Mouse (Mus musculus) cerebellum, adult 8-10 months (tissue): ENCODE measurements around the gene Lancl3.

Experiments used
- DNase-seq: peaks from one replicate; pipeline ENCODE4 v3.0.0; 2022

Gene Lancl3

DNA sequence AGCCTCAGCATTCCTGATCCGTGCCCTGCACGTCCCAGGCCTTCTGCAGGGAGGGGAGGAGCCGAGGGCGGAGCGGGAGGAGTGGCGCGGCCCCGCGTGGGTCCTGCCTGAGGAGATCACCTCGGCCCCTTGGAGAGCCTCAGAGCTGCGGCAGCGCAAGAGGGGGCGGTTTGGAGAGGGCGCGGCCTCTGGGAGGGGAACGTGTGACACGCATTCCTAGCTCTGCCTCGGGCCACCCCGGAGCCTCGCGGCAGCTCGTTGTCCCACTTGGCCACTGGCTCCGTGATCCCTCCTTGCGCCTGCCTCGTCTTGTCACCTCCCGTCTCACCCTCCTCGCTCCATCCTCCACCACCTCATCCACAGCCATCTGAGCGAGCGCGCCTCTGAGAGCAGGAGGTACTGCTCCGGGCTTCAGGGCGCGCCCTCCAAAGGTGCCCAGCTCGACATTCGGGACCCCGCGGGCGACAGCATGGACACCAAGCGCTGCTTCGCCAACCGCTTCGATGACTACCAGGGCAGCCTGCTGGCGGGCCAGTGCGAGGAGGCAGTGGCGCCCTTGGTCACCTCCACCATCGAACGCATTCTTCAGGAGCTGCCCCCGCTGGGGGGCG lies at the start of gene Lancl3:
TSS of gene Lancl3 (plus strand) at position 142 of the 611 bp plus-strand sequence.
- DNase-seq: peak; percentile 59

DNA sequence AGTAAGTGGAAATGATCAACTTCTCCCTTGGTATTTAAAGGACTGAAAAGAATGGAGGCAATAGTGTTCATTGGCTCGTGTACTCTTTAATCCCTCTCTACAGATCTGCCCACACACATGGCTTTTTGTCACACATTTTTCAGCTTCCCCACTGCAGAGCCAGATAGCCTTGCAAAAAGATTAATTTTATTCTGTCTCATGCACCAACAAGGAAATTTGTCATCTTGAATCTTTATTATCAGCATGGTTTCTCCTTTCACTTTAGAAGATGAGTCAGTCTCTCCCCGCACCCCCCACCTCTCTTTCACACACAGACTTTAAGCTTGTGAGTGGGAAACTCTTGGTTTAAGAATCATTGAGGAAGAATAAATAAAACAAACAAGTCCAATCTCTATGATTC lies 20.7 kb upstream of the Lancl3 start:
- no peak for DNase-seq

DNA sequence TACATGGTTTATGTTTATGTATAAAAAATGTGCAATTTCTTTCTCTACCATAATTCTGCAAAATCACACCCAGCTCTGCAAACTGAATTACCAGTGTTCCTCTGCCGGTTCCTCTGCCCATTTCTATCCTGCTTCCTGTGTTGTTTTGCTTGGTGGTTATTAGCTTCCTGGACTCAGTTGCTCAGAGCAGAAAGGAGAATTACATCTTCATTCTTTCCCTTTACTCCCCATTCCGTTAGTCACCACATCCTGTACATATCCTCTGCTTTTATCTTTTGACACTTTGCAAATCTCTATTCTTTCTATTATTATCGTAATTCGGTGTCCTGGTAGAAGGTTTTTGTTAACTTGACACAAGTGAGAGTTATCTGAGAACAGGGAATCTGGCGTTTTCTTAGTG lies 18.1 kb upstream of the Lancl3 start:
- DNase-seq: no peak

DNA sequence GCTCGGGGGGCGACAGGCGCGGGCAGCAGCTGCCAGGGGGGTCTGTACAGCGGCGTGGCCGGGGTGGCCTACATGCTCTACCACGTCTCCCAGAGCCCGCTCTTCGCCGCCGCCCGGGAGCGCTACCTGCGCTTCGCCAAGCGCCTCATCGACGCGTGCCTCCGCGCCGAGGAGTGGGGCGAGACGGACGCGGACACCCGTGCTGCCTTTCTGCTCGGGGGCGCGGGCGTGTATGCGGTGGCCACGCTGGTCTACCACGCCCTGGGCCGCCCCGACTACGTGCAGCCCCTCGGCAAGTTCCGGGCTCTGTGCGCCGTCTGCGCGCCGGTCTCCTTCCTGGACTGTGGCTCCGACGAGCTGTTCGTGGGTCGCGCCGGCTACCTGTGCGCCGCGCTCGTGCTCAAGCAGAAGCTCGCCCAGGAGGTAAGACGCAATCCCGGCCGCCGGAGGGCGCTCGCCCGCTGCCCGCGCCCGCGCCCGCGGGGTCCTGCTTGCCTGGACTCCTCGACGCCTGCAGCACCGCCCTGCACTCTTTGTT lies 747 bp downstream of the Lancl3 start:
- DNase-seq: peak; percentile 65

DNA sequence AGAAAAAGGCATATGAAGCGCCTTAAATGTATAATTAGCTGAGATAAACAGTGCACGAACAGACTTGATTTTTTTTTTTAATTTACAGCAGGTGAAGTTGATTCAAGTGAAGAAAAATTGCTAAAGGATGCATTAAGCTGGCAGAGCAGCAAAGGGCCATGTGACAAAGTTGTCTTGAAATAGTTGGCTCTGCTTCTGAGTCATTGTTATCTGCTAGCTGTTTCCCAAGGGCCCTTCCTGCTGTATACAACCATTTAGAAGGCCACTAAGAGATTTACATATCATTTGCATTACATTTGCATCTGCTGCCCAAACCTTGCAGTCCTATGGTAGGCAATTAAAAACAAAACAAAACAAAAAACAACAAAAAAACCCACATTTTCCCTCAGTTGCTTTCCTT lies 2.3 kb downstream of the Lancl3 start:
- DNase-seq: no peak

DNA sequence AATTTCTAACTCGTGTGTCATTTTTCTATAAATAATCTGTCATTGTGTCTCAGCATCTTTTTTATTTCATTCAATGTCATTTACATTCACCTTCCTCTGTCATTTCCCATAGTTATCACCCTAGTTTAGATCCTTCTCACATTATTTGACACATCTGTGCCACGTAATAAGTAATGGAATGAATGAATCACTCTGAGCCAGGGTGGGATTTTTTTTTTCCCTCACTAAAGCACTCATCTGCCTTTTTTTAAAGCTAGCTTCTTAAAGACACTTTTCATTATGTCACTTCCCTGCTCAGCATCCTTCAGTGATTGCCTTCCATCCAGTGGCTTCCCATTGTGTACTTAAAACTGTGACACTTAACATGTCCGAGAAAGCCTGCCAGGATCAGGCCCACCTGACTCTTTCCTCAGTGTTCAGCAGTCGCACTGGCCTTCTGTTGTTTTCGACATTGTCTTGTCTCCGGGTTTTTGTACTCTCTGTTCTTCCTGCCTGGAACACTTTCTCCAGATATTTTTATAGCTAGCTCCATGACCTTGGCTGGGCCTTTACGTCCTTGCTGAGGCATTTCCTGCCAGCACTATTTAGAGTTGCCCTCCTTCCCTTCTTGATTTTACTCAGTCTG lies 3.2 kb downstream of the Lancl3 start:
- no peak for DNase-seq

DNA sequence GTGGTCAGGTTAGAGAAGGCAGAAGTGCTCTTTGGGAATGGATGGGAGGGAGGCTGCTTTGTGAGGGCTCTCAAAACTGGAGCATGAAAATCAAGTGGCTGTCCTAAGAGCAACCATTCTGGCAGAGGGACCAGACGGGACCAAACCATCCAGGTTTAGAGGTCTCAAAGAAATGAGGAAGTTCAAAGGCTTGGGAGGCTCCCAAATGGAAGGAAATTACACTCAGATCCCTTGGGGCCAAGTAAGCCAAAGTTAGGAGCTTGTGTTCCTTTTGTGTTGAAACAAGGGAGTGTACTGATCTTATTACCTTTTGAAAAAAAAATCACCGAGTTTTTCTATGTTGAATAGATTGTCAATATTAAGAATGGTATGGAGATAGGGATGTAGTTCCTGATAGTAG lies 5.4 kb downstream of the Lancl3 start:
- no peak for DNase-seq

DNA sequence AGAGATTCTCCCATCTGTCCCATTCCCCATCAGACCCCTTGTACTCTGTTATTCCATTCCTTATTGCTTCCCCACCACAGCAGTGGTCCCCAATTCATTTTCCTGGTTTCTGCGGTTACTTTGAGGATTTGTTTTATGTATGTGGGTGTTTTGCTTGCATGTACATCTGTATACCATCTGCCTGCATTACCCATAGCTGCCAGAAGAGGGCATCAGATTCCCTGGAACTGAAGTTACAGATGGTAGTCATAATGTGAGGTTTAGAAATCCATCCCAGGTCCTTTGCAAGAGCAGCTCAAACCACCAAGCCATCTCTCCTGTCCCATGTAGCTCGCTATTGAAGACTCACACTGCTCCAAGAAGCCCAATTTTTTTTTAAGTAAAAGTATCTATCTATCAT lies 16.5 kb downstream of the Lancl3 start:
- DNase-seq: no peak

DNA sequence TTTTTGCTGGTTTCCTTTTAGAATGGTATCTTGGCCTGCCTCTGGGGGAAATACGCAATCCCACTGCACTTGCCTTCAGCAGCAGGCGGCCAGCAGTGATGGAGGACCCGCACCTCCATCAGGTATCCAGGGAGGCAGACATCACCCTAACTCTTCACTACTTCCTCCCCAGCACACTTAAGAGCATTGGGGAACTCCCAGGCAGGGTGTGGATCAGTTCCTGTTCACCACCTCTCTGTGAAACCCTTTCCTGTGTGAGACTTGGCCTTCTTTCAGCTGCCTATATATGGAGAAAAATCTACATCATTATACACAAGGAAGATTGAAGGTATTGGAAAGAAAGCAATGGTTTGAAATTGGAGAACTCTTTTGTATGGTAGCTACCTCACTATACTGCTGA lies 19.9 kb downstream of the Lancl3 start:
- DNase-seq: no peak

DNA sequence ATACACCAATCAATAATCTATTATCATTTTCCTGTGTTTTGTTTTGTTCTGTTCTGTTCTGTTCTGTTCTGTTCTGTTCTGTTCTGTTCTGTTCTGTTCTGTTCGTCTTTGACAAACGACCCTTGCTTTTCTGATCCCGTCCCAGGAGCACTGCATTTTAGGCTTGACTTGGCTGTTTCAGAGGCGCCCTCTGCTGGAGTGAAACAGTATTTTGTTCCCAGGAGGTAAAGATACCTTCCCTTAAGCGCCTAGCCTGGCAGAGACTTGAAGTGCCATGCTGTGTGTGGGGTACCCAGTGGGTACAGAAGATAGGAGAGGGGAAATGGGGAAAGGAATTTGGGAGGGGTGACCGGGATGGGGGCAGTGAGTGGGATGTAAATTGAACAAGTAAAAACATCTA lies 21.5 kb downstream of the Lancl3 start:
- DNase-seq: no peak

DNA sequence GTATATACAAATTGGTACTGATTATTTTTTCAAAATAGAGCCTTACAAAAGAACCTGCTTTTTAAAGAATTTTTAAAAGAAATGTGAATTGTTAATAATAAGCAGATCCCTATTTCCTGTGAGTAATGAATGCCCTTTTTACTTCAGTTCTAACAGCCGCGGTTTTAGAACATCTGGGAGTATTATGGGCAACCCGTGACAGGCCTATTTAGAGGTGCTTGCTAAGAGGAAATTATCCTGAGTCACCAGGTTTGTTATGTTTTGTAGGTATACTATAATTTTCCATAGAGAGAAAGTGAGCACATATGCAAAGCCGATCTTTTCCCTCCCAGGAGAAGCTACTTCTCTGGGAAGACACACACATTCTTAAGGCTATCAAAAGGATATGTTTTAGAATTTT lies 22.0 kb downstream of the Lancl3 start:
- DNase-seq: no peak

DNA sequence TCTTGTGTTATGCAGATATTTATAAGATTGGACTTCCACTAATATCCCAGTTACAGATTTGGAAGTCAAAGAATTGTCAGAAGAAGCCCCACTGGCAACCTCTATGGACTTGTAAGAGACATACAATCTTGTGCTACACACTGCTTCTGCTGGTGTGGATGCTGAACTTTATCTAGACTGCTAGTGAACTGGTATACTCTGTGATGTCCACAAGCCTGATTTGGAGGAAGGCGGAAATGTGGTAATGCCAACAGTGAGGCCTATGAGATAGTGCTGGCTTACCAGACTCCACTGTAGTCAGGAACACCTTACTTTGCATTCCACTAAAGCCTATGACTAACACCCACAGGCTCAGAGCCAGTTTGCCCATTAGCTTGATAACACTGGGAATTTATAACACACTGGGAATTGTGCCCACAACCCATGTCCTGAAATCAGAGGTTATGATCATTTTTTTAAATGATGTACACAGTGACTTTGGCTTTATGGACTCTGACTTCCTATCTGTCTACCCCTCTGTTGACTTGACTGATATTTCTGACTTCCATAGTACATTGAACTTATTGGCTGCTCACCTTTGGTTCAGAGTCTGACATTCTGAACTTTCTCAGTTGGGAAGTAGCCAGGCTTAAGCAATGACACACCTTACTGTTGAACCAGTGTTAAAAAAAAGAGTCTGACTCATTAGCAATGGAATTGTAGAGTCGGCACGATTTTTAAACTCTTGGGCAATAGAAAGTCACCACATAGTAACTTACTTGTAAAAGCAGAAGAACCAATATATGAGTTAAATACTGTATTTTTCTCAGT lies 22.9 kb downstream of the Lancl3 start:
- DNase-seq: no peak

DNA sequence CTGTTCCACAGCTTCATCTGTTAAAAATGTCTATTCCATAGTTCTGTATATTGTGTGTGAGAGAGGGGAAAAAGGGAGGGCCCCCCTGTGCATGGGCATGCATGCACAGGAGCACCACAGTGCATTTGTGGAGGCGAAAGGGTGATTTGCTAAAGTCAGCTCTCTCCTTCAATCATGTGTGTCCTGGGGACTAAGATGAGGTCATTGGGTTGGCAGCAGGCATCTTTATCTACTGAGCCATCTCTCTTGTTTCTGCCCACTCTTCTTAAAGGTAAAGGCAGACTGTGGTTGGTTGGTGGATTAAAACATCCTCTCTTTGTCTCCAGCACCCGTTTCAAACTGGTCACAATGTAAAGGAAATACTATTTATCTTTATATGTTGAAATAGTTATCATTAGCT lies 27.4 kb downstream of the Lancl3 start:
- no peak for DNase-seq

DNA sequence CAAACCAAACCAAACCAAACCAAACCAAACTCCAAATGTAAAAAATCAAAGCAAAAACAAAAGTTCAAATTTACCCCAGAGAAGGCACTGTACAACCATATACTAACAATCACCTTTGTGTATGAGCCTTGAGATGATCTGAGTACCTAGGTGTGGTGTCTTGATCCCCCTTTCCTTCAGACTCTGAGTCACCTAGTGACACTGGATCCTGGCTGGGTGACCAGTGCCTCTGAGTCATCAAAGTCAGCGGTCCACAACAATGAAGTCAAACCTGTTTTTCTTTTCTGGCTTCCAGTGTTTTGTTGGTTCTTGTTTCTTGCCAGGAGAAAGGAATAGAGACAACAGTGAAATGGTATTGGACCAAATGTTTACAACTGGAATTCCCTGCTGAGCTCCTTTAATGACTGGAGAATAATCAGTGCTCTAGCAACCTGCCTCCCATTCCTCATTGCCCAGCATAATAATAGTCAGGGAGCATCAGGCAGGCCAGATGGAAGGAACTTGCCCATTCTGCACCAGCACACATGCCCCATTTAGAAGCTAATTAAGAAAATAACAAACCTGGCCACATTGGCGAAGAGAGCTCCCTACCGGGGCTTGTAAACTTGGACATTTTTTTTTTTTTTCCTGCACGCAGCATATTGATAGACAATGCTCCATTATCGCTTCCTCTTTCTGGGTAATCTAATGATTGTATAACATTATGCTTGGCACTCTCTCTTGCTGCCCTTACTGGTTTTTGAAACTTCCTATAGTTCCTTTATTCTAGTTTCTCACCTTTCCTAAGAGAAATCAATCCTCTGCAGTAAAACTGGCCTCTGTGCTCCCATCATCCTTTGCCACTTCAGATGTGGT lies 41.3 kb downstream of the Lancl3 start:
- DNase-seq: peak; percentile 48

DNA sequence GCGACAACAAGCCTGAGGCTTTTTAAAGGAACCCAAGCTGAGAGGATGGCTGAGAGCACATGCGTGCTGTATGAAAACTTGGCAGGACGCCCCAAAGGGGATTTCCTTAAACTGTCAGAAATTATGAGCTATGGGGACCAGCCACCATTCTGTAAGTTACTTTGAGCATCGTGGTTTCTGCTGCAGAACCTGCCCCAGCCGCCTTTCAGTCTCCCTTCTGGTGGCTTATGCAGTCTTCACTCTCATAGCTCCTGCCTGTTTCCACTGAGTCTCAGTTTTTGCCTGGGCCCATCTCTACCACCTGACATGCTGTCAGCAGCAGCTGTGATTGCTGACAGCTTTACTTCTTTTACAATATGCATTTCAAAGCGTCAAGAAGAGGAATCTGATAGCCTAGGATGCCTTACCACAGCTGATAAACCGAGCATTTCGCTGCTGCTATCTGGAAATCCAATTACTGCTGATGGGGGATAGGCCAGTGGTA lies 43.7 kb downstream of the Lancl3 start:
- DNase-seq: no peak

DNA sequence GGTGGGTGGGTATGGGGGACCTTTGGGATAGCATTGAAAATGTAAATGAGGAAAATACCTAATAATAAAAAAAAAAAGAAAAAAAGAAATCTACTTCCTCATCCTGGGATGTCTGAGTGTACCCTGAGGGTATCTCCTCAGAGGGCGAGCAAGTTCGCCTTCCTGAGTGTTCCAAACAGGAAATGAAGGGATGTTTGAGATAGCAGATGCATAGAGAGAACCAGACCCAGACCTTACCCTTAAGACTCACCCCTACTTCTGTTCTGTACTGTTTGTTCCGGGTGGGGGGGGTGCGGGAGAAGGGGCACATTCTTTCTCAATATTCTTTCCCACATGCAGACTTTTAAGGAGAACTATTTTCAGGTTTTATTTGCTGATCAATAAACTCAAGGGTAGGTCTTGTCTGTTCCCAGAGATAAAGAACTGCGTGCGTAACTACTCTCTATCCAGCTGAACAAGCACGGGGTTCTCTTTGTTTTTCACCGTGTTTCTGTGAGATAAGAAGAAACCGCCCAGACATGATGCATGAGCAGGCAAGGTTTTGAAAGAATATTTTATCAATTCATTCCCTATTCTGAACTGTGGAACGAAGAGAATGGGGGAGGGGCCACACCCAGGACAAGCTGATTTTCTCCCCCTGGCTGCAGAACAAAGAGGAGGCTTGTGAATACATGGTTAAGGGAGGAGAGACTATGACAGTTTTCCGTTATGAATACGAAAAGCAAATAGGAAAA lies 45.1 kb downstream of the Lancl3 start:
- no peak for DNase-seq

DNA sequence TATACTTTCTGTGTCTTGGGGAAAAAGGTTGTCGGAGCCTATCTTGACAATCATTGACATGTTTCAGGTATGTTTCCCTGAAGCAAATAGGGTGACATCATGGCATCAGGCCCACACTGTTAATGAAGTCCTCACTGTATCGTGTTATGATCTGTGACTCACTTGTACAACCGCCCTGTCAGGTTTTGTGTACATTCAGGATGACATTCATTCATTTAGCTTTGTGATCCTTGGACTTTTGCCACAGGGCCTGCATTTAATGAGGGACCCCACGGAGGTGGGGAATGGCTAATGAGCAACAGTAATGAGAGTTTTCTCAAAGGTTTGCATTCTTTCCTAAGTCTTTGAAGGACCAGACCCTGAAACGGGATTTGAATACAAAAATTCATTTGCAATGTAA lies 49.2 kb downstream of the Lancl3 start:
- DNase-seq: no peak

DNA sequence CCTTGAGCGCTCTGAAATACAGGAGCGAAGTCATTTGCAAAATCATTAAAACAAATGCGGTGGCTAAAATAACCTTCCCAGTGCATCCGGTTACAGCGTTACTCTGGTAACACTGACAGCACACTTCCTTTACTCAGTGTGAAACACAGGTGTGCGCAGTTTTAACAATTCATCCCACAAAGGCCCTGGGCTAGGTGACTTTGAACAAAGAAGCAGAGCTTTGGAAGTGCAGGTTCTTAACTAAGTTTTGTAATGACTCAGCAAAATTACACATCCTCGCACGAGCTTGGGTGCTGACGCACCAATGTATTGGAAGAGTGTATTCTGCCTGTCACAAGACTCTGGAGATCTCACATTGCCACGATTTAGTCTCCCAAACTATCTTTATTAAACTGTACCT lies 54.3 kb downstream of the Lancl3 start:
- DNase-seq: no peak

DNA sequence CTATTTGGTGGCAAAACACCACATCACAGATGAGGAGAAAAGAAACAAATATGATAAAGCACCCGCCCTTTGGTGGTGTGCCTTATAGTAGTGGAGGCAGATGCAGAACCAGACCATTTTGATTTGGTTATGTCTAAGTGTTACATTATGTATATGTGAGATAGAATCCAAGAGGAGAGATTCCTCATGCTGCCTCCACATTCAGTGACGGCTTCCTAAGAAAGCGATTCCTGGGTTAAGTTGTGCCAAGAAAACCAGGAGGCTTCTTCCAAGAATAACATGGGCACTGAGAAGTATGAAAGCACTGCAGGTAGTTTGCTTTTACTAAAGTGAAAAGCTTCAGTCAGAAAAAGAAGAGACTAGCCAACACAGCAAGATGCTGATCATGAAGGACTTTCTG lies 55.2 kb downstream of the Lancl3 start:
- no peak for DNase-seq

DNA sequence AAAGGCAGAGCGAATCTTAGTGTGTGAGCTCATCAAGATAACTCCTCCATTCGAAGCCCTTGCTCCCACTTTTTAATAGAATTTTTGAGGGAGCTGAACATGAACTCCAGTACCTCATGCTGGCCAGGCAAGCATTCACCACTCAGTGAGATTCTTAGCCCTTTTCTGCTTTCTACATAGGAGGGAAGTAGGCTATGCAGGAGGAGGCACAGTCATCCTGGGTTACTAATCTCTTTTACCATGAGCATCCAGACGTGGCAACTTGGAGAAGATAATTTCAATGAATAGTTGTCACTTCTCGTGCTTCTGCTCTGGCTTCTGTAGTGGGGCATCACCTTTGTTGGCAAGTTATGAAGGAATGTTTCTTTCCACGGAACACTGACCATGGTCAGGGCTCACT lies 57.1 kb downstream of the Lancl3 start, which contains the start of gene Gm14862:
TSS of gene Gm14862 (minus strand) at position 134 of the 400 bp plus-strand sequence.
- DNase-seq: no peak

DNA sequence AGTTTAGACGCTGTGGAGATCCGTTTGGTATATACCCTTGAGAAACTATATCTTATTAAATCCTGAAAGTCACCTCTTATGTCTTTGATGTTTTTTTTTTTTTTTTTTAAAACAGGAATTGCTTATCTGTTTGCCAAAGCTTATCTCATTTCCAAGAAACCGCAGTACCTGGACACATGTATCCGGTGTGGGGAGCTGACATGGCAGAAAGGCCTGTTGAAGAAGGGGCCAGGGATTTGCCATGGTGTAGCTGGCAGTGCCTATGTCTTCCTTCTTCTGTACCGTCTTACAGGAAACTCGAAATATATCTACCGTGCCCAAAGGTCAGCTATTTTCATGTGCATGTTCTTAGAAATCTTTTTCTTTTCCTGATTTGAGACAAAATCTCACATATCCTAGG lies 58.1 kb downstream of the Lancl3 start:
- DNase-seq: no peak

DNA sequence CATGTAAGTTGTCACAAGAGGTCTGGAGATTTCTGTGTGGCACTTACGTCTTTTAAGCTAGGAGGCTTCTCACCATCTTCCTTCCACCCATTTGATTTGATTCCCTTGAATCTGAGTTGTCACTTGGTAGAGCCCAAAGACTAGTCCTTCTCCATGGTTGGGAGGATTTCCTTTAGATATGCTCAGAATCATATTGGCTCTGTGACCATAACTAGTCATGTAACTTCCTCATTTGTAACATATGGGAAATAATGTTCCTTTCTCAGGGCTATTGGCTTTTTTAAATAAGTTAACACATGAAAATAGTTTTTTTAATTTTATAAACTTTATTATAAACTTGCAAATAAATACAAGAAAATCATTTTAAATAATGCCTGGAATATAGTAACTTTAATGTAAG lies 59.6 kb downstream of the Lancl3 start:
- DNase-seq: no peak
